Mouse (Mus musculus): Measurements from ENCODE around the gene Hnrnpa3.

Gene Hnrnpa3

DNA sequence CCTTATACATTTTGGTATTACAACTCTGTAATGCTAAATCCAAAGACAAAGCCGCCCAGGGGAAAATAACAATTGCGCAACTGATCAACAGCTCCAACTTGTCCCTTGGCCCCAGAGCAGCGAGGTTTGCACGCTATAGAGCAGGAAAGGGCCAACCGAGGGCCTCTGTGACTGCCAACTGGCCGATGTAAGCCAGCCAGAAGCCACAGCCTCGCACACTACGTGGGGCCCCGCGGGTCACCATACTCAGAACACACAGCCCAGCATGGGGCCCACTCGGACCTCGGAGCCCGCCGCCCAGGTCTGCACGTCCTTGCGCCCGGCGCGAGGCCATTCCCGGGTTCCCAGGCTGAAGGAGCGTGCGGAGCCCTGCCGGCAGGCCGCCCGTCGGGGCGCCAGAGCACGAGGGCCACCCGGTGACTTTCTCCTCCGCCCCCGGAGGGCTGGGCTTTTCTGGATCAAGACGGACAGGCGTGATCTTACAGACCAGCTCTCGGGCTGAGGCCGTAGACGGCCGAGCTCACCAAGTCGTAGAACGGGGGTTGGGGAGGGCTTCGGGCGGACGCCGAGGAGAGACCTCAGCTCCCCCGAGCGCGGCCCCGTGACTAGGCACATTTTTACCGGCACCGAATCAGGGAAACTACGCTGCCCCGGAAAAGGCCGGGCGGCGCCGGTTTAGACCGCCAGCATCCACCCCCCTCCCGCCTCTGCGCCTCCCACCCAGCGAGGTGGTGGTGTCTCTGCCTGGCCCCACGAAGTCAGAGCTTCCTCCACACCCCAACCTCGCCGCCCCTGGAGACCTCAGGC is 44.5 kb downstream of the Hnrnpa3 start:
- DNase-seq (ENCODE audit: low spot score in 2 of 2): peak; percentile 90 to 93

DNA sequence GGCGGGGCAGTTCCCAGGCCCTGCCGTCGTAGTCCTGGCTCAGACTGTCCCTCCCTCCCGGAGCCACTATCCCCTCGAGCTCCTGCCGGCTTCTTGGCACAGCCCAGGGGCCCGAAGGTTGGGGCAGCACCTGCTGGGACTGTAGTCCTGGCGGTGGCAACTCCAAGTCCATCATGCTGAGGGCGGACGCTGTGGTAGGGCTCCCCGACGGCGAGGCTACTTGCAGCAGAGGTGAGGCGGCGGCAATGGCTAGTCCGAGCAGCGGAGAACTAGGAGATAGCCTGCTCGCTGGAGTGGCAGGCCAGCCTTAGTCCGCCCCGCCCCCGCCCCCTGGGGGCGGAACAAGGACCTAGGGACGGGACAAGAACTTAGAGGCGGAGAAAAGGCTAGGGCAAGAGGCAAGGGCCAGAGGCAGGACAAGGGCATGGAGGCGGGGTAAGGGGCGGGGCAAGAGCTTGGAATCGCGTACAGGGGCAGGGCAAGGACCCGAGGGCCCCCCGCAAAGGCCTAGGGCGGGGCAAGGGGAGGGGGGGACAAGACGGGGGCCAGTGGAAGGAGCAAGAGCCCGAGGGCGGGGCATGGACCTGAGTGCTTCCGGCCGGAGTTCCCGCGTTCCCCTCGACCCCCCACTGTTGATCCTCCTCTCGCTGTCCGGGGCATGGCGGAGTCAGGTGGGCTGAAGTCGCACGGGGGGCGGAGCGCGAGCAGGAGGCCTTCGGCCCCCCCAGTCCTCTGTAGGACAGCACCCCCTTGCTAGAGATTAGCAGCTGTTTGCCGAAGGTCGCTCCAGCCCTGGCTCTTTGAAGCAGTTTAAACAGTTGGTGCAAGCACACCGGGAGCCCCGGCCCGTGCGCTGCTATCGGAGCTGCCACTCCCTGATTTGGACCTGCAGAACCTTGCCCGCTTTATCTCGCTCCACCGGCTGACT is 45.4 kb downstream of the Hnrnpa3 start, which contains the start of gene Nfe2l2:
Nfe2l2 (minus strand) TSS at position 408 of the 928 bp plus-strand sequence.
- DNase-seq (ENCODE audit: low spot score in 2 of 2): peak; percentile 99 to 100

DNA sequence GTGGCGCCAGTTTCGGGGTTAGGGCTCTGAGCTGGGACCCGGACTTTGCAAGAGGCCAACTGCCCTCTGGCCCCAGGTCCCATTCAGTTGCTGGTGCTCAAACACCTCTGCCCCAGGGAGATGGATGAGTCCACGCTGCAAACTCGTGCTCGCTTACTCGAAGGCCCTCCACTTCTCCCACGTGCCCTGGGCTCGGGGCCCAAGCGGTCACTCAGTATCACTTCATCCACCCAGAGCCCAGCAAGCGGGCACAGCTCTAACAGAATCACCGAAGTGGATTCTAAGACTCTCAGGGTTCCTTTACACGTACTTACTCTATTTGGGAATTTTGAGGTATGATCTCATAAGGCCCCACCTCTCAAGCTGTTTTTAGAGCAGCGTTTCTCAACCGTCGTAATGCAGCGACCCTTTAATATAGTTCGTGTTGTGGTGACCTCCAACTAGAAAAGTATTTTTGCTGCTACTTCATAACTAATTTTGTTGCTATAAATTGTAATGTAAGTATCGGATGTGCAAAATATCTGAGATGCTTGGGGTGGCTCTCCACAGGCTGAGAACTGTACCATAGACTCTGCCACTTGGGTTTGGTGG is 46.2 kb downstream of the Hnrnpa3 start:
- DNase-seq (ENCODE audit: low spot score in 2 of 2): no peak

DNA sequence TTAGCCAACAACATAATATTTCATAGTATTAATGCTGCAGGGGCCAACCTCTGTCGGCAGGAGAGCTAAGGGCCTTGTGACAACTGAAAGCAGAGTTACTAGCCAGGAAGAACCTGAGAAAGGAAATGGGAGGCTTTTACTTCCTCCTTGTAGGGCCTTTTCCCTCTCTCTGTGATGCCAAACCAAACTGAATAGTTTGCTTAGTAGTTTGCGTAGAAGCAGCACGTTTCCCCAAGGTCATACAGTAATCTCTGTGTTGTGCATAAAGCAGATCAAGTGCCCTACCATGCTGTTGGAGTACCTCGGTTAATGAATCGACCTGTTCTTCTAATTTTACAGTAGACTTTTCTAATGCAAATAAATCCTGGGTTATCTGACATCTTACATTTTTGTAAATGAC is 47.4 kb downstream of the Hnrnpa3 start:
- DNase-seq (ENCODE audit: low spot score in 2 of 2): no peak

GRCm38 (mm10) chr2:75707420-75707819 is 48.4 kb downstream of the Hnrnpa3 start:
- no peak for DNase-seq (ENCODE audit: low spot score in 2 of 2)

DNA sequence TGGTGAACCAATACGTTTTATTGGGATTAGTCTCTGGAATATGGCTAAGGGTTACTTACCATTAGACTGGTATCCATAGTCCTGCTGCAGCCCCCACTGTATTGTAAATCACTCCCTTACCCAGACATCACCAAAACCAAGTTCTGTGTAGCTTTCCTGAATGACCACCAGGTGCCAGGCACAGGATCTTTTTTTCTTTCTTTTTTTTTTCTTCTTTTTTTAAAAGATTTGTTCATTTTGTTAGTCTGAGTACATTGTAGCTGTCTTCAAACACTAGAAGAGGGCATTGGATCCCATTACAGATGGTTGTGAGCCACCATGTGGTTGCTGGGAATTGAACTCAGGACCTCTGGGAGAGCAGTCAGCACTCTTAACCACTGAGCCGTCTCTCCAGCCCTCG is 54.0 kb downstream of the Hnrnpa3 start:
- DNase-seq (ENCODE audit: low spot score in 2 of 2): no peak

- no peak for DNase-seq (ENCODE audit: low spot score in 2 of 2)
These were observed 55.7 kb downstream of the Hnrnpa3 start for GRCm38 (mm10) chr2:75714766-75715165.

DNA sequence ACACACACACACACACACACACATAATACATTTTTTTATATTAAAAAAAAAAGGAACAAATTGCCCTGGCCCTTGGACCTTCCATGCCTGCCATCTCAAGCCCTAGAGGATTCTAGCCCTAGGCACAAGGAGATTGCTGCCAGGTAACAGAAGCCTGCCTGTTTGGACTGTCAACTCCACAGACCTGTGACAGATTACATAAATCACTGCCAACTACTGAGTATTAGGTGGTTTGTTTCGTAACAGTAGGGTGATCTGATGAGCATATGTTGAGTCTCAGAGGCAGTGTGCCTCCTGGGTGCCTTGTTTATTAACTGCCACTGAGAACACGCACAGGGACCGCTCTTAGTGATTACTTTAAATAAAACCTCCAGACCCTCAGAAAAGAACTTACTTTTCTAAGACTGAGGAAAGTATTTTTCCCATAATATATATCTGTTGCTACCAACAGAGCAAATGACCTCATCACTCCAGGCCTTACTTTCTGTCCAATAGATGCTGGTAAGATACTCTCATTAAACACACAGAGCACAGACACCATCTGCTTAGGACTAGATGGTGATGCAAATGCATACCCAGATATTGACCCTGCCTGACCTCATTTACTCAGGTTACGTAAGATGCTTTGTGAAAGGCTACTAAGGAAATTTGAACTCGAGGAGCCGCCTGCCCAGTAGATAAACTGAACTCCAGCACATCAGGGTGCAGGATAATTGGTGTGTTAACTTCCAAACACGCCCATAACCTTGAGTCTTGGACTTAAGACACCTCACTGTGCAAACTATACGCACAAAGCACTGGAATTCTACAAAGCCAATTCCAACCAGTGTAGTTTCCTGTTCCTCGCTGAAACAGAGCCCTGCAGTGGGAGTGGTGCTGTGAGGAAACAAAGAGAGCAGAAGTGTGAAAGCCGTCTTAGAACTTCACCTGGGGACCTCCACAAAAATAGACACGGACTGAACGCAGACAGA is 57.3 kb downstream of the Hnrnpa3 start:
- DNase-seq (ENCODE audit: low spot score in 2 of 2): no peak
